Mouse (Mus musculus) embryonic facial prominence, embryonic 14.5 days (tissue): ENCODE data around the gene Ccne1. TPM values are rescaled to one million over a fixed set of nuclear protein-coding genes. Genes with fewer than 3 reads are reported as not detected.

ENCODE experiments used
- ATAC-seq: fragments of 200-750 bp; cut with Nextera tagmentation; 2 replicates; pipeline ENCODE4 v1.8.0; 2017; ENCODE audit warnings: low read depth, moderate number of reproducible peaks, moderate TSS enrichment
- DNase-seq: peaks from one replicate; pipeline ENCODE4 v3.0.0-alpha.2; 2015; ENCODE audit warnings: low spot score
- H3K27ac ChIP-seq: fragments of 300-500 bp; sonication (generic); replicated peaks from 2 replicates; pipeline ENCODE4 v1.5.1; 2014; ENCODE audit warnings: low read depth, mild to moderate bottlenecking, low read length, moderate library complexity
- H3K27me3 ChIP-seq: fragments of 300-500 bp; sonication (generic); replicated peaks from 2 replicates; pipeline ENCODE4 v1.6.1; 2014; ENCODE audit warnings: low read length; ENCODE audit not compliant: control insufficient read depth, insufficient read depth
- H3K36me3 ChIP-seq: fragments of 300-500 bp; sonication (generic); 2 replicates; pipeline ENCODE4 v1.6.1; 2014; ENCODE audit warnings: low read length, mixed read lengths; ENCODE audit not compliant: control insufficient read depth, insufficient read depth
- H3K4me1 ChIP-seq: fragments of 300-500 bp; sonication (generic); 2 replicates; pipeline ENCODE4 v1.6.1; 2014; ENCODE audit warnings: antibody characterized with exemption, low read length; ENCODE audit not compliant: control insufficient read depth, insufficient read depth
- H3K4me2 ChIP-seq: fragments of 300-500 bp; sonication (generic); 2 replicates; pipeline ENCODE4 v1.6.1; 2014; ENCODE audit warnings: low read depth, mild to moderate bottlenecking, low read length, moderate library complexity, mixed read lengths
- H3K4me3 ChIP-seq: fragments of 300-500 bp; sonication (generic); 2 replicates; pipeline ENCODE4 v1.5.1; 2014; ENCODE audit warnings: low read depth, mild to moderate bottlenecking, low read length
- H3K9ac ChIP-seq: fragments of 300-500 bp; sonication (generic); 2 replicates; pipeline ENCODE4 v1.6.1; 2014; ENCODE audit warnings: low read depth, mild to moderate bottlenecking, low read length, moderate library complexity, mixed read lengths
- H3K9me3 ChIP-seq: fragments of 300-500 bp; sonication (generic); 2 replicates; pipeline ENCODE4 v1.6.1; 2016; ENCODE audit warnings: low read length; ENCODE audit not compliant: control insufficient read depth
- whole genome bisulfite sequencing: fragments of 180-500 bp; shearing (Covaris S2); extraction: QIAGEN DNeasy Blood & Tissue Kit; methylation state at CpG from one replicate; pipeline ENCODE4 v1.1.7; 2014; 5-methylcytosine and 5-hydroxymethylcytosine counted together
- polyA plus RNA-seq: library from polyadenylated mRNA; unstranded; fragments of >200 nt; fragmentation: Nextera tagmentation; extraction: Ambion mirVana; gene quantifications from 2 replicates; pipeline ENCODE4 v1.2.1, GENCODE M21; 2014

Ccne1 gene
- polyA plus RNA-seq, 1 experiment from 2014 or later: 73.7 TPM

- 0 out of 2 replicates have a peak overlapping the region, but pooled peaks have one; percentile 37 for H3K9ac ChIP-seq
- no peaks in the 10 kb centered on the region for H3K36me3 ChIP-seq
- ATAC-seq: peak; percentile 89
- no peaks in the 10 kb centered on the region for H3K27me3 ChIP-seq
- DNase-seq: peak; percentile 97
- H3K4me2 ChIP-seq: peak overlapping the region; percentile 30; the same call in 1 of the 2 replicates
- peaks cover 16% of the 10 kb centered on the region for H3K4me1 ChIP-seq
- H3K9me3 ChIP-seq: no peaks in the 10 kb centered on the region
- no peak overlapping the region for H3K4me3 ChIP-seq
- WGBS: 7% methylated on average over 3 of the region's 3 CpGs
- peak overlapping the region; percentile 83 for H3K27ac ChIP-seq
These were observed 4.7 kb upstream of the Ccne1 start for GRCm38 (mm10) chr7:38111996-38112395.

GRCm38 (mm10) chr7:38108260-38108632 is 912 bp upstream of the Ccne1 start:
- Histone ChIP-seq H3K4me1 (peaks cover 25% of the 10 kb centered on the region), H3K9ac (peak overlapping the region; percentile 75), H3K36me3 (peaks cover 4% of the 10 kb centered on the region), H3K4me3 (peak overlapping the region; percentile 84), H3K9me3 (no peaks in the 10 kb centered on the region), H3K27me3 (no peaks in the 10 kb centered on the region), H3K4me2 (peak overlapping the region; percentile 93), H3K27ac (no peak overlapping the region)
- no peak for DNase-seq
- no peak for ATAC-seq
- 13% methylated on average over 10 of the region's 10 CpGs for WGBS

GRCm38 (mm10) chr7:38106711-38107311 is 523 bp downstream of the Ccne1 start:
- ATAC-seq: peak; percentile 2; the same call in 1 of the 2 replicates
- under 1% methylated on average over 26 of the region's 47 CpGs for WGBS
- peak overlapping the region; percentile 84 for H3K4me3 ChIP-seq

GRCm38 (mm10) chr7:38105379-38105778 is 2.0 kb downstream of the Ccne1 start:
- Histone ChIP-seq H3K9me3 (no peaks in the 10 kb centered on the region), H3K27me3 (no peaks in the 10 kb centered on the region), H3K9ac (no peak overlapping the region), H3K4me1 (peaks cover 14% of the 10 kb centered on the region), H3K4me3 (no peak overlapping the region), H3K4me2 (peak overlapping the region; percentile 93), H3K36me3 (peaks cover 32% of the 10 kb centered on the region), H3K27ac (no peak overlapping the region)
- WGBS: 89% methylated on average over 3 of the region's 3 CpGs
- DNase-seq (no peak), ATAC-seq (no peak)

More at GRCm38 (mm10) chr7:38106711-38107311, 523 bp downstream of the Ccne1 start:
- Histone ChIP-seq H3K9ac (peak overlapping the region; percentile 78), H3K4me2 (peak overlapping the region; percentile 93), H3K4me1 (peaks cover 20% of the 10 kb centered on the region), H3K27me3 (no peaks in the 10 kb centered on the region), H3K9me3 (no peaks in the 10 kb centered on the region), H3K27ac (0 out of 2 replicates have a peak overlapping the region, but pooled peaks have one; percentile 29), H3K36me3 (peaks cover 18% of the 10 kb centered on the region)
- peak; percentile 21 for DNase-seq

GRCm38 (mm10) chr7:38104097-38104496 is 3.2 kb downstream of the Ccne1 start:
- Histone ChIP-seq H3K27ac (no peak overlapping the region), H3K9me3 (no peaks in the 10 kb centered on the region), H3K27me3 (no peaks in the 10 kb centered on the region), H3K4me3 (no peak overlapping the region), H3K9ac (no peak overlapping the region), H3K4me1 (peaks cover 14% of the 10 kb centered on the region), H3K36me3 (peaks cover 45% of the 10 kb centered on the region), H3K4me2 (no peak overlapping the region)
- ATAC-seq: no peak
- no peak for DNase-seq
- 76% methylated on average over 5 of the region's 5 CpGs for WGBS

GRCm38 (mm10) chr7:38094353-38094752 is 13.0 kb downstream of the Ccne1 start:
- DNase-seq: no peak
- peaks cover 21% of the 10 kb centered on the region for H3K36me3 ChIP-seq
- 62% methylated on average over 6 of the region's 6 CpGs for WGBS
- H3K9ac ChIP-seq: no peak overlapping the region
- H3K4me2 ChIP-seq: no peak overlapping the region
- H3K27ac ChIP-seq: no peak overlapping the region
- no peaks in the 10 kb centered on the region for H3K27me3 ChIP-seq
- no peaks in the 10 kb centered on the region for H3K4me1 ChIP-seq
- H3K4me3 ChIP-seq: no peak overlapping the region
- ATAC-seq: no peak
- no peaks in the 10 kb centered on the region for H3K9me3 ChIP-seq

- no peaks in the 10 kb centered on the region for H3K9me3 ChIP-seq
- DNase-seq: no peak
- no peak overlapping the region for H3K27ac ChIP-seq
- peaks cover 8% of the 10 kb centered on the region for H3K36me3 ChIP-seq
- H3K4me1 ChIP-seq: no peaks in the 10 kb centered on the region
- H3K27me3 ChIP-seq: no peaks in the 10 kb centered on the region
- H3K4me2 ChIP-seq: no peak overlapping the region
- ATAC-seq: peak; percentile 68
- no peak overlapping the region for H3K4me3 ChIP-seq
- no peak overlapping the region for H3K9ac ChIP-seq
- WGBS: 27% methylated on average over 2 of the region's 2 CpGs
These were observed 14.2 kb downstream of the Ccne1 start for GRCm38 (mm10) chr7:38093101-38093500.

- 75% methylated on average over 7 of the region's 7 CpGs for WGBS
- DNase-seq (no peak), ATAC-seq (no peak)
- Histone ChIP-seq H3K36me3 (no peaks in the 10 kb centered on the region), H3K9me3 (no peaks in the 10 kb centered on the region), H3K4me3 (no peak overlapping the region), H3K27ac (no peak overlapping the region), H3K4me2 (no peak overlapping the region), H3K4me1 (peaks cover 14% of the 10 kb centered on the region), H3K9ac (no peak overlapping the region), H3K27me3 (no peaks in the 10 kb centered on the region)
These were observed 17.2 kb downstream of the Ccne1 start for GRCm38 (mm10) chr7:38089930-38090675.
